Mouse (Mus musculus) gastrocnemius, postnatal 14 days (tissue): ENCODE measurements around the gene Fam83d. TPM values are rescaled to one million over a fixed set of nuclear protein-coding genes. Genes with fewer than 3 reads are reported as not detected.
"Not testable (repeated sequence)": the region's sequence is repeated elsewhere in the genome, so short reads cannot be mapped to it uniquely, and the experiment has no call there.

ENCODE experiments used
- DNase-seq: peaks from one replicate; pipeline ENCODE4 v3.0.0; 2021; ENCODE audit warnings: mixed read lengths
- intact Hi-C: fragments of 180-260 bp; cut with DNase I; formaldehyde crosslinking; loops from one replicate; pipeline ENCODE4 v1.15.1; 2025; ENCODE audit warnings: low total_unique reads
- long read RNA-seq, 2 experiments: library from polyadenylated mRNA; stranded (forward); transcript quantifications; one replicate each; pipeline ENCODE4 v2.0.0; 2021
- total RNA-seq, 2 experiments: library from RNA; stranded (reverse); gene quantifications; 2 replicates each; pipeline ENCODE4 v1.2.3; 2021

The Fam83d gene
- 1 to 10 TPM; 2.5 to 3.7 TPM for total RNA-seq
- long read RNA-seq, experiment 1, transcript Fam83d-201 (4 exons, 2,266 nt) = major isoform, 11 of 12 reads
- long read RNA-seq, experiment 1, partial matches to known transcripts = 0 of 12 reads
- long read RNA-seq, experiment 1, other reads (novel, unspliced or antisense) = 1 of 12 reads
- long read RNA-seq, experiment 2, partial matches to known transcripts = 1 of 4 reads
- long read RNA-seq, experiment 2, other reads (novel, unspliced or antisense) = 0 of 4 reads

DNA sequence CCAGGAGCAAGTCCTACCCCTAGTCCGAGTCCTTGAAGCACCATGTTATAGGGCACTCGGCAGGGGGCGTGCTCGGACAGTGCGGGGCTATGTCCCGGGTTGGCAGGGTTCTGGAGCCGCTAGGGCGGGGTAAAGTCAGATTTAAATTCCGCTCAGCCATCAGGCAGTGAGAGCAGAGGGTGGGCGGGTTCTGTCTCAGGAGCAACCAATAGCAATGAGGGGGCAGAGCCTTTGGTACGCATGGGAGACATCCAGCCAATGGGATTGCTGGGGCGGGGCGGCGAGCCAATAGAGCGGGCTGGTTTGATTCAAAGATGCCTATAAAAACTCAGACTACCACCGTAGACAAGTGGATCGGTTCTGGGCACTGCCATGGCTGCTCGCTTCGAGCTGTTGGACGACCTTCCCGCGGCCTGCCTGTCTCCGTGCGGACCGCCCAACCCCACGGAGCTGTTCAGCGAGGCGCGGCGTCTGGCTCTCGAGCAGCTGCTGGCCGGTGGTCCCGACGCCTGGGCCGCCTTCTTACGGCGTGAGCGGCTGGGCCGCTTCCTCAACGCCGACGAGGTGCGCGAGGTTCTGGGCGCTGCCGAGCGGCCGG, at the start of gene Fam83d:
Gene Fam83d, plus strand, starts transcription at position 352 of the 598 bp plus-strand sequence.
- DNase-seq = peak; percentile 97
- intact Hi-C loops = loop anchor here (5.0 kb wide), 1 partner anchor 94 kb away; no protein-coding TSS in a partner anchor

DNA sequence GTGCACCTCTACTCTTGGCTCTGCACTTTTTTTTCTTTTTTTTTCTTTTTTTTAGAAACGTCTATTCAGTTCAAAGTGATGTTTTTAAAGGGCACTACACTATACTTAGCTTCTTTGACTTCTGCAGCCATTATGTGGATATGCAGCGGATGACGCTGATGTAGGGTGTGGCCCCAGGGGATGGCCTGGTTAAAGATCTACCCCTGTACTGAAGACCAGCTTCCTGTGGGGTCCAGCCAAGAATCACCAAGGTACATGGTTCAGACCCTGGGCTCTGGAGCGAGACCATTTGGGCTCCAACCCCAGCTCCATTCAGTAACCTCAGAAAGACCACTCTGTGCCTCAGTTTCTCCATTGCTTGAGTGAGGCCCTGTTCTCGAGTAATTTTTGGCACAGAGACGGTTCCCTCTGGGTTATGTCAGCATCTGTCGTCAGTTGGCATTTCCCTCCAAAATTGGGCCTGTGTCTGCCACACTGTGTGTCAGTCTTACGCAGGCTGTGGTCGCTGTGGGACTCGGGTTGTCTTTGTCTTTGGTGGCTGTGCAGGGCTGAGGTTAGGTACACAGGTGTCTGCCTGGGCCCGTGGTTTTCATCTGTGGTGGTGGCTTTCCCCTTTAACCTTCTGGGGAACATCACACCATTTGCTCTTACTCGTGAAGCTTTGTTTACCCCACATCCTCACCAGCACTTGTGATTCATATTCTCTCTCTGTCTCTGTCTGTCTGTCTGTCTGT, 48.9 kb upstream of the Fam83d start:
- DNase-seq = no peak
- intact Hi-C loops = no loop called here

DNA sequence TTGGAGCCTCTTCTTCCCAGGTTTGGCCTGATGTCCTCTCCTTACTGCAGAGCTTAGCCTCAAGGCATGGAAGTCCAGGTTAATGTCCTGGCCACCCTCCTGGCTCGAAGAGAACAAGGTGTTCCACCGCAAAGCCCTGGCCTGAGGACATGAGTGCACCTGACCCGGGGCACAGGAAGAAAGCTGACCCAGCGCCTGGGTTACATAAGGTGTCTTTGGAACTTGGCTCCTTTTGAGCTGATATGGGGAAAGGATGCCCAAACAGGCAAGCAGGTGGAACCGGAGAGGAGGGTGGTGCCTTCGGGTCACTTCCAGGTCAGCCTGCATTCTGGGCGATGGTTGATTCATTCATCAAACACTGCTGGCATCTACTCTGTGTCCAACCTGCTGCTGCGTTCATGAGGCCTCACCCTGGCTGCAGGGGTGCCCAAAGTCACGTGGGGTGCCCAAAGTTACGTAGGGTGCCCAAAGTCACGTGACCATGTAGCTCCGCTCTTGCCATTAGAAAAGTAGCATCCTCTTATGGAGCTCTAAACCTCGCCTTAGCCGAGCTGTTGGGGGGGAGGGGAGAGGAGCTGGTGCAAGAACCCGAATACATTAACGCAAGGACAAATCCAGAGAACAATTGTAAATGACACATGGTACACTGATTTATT, 47.0 kb upstream of the Fam83d start:
- intact Hi-C loops = no loop called here
- DNase-seq = no peak

DNA sequence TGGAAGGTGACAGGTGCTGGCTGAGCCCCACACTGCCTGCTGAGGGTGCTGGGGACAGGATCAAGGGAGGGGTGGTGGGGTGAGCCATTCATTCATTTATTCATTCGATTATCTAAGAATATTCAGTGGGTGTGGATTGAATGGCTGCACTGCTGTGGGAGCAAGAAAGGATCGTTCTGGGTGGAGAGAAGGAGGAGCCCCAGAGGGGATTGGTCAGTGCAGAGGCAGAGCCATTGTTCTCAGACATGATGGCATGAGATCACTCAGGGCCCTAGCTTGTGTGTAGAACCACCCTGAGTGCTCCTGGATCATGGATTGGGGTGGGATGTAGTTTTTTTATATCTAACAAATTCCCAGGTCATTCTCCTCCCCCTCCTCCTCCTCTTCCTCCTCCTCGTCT, 46.4 kb upstream of the Fam83d start:
- DNase-seq = no peak
- intact Hi-C loops = no loop called here

DNA sequence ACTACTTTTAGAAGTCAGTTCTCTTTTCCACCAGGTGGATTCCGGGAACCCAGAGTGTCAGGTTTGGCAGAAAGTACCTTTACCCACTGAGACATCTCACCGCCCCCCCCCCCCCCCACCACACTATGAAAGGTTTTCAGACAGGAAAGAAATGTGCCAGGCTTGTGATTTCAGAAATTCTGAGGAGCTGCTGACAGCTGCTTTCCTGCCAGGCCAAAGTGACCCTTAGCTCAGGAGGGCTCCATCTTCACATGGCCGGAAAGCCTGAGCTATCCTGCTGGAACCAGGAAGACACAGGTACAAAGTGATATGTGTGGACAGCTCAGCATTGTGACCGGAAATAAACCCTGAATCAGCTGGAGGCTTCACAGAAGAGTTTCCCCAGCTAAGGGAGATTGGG, 45.8 kb upstream of the Fam83d start:
- DNase-seq = no peak
- intact Hi-C loops = no loop called here

DNA sequence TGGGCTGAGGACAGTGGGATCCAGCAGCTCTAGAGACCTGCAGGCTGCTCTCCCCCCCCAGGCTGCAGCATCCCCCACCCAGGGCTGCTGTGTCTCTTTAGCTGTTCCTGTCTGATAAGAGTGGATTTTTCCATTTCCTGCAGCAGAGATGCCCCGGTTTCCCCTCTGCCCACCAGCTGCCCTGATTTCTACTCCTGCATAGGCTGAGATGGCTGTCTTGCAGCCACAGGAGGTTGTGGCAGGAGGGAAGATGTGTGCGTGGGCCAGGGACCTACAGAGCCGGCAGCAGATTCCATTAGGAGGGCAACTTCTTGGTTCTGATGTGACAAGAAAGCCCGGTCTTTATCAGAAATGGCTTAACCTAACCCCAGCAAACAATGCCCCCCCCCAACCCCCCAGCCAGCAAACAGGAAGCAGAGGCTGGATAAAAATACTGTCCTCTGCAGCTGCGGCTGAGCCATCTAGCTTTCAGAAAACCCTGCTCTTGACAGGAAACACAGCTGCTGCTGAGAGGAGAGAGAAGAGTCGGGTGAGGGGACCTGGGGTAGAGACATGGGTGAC, 44.8 kb upstream of the Fam83d start:
- DNase-seq = no peak
- intact Hi-C loops = no loop called here

GRCm38 (mm10) chr2:158723806-158724205, 44.1 kb upstream of the Fam83d start:
- intact Hi-C loops = no loop called here
- no peak for DNase-seq

DNA sequence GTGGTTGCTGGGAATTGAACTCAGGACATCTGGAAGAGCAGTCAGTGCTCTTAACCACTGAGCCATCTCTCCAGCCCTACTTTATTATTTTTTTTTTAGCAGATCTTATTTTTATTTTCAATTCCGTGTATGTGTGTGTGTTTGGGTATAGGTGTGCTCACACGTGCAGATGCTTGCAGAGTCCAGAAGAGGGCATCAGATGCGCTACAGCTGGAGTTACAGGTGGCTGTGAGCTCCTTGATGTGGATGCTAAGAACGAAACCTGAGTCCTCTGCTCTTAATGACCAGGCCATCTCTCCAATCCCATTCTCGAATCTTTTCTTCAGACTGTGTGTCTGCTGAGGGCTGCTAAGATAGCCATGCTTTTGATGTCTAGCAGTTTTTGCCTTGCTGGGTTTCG, 41.6 kb upstream of the Fam83d start:
- intact Hi-C loops = no loop called here
- no peak for DNase-seq

GRCm38 (mm10) chr2:158728061-158728815, 39.7 kb upstream of the Fam83d start:
- intact Hi-C loops = no loop called here
- no peak for DNase-seq

DNA sequence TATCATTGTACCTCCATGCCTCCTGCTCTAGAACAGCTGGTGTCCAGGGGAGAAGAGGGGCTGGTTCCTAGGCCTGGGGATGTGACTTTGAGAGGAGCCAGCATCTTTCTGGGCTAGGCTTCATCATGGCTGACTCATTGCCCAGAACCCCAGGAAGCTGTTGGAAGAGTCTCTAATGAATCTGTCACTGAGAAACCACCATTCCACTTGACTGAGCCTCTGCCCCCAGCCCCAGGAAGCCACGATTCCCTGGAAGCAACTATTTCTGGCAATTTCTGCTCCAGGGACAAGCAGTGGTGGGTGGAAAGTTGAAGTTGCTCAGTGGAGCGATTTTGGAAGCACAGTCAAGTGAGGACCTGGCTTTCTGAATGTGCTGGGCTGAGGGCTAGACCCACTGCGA, 37.0 kb upstream of the Fam83d start:
- DNase-seq = no peak
- intact Hi-C loops = no loop called here

DNA sequence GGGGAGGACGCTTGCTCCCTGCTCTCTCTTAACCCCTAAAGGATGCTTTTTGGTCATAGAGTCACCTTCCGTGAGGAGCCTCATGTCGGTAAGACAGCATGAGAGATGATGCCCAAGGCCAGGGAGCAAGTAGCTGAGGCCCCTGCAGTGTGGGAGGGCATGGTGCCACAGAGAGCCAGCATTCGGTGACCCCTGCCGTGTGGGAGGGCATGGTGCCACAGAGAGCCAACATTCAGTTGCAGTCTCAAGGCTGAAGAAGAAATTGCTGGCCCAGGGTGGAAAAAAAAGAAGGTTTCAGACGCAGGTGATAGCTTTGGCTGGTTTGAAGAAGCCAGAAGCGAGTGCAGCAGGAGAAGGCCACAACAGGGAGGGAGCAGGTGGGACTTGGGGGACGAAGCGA, 35.4 kb upstream of the Fam83d start:
- intact Hi-C loops = no loop called here
- no peak for DNase-seq

DNA sequence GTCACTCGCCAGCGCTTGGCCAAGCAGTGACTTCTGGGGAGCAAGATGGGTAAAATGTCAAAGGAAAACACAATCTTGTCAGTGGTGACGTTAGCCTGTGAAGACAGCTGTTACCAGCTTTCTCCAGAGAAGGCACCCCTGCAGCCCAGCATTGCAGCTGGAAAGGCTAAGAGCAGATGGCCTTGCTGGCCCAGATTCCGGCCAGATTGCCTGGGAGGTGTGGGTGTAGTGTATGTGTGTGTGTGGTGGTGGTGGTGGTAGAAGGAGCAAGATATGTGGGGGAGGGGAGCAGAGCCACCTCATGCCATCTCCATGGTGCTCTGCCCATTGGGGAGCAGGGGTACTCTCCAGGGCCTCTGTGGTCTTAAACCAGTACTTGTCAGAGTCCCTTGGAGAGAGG, 34.8 kb upstream of the Fam83d start:
- intact Hi-C loops = no loop called here
- no peak for DNase-seq

- intact Hi-C loops = no loop called here
- DNase-seq = no peak
These were observed 34.0 kb upstream of the Fam83d start for GRCm38 (mm10) chr2:158733914-158734313.

- intact Hi-C loops = no loop called here
- peak; percentile 32 for DNase-seq
These were observed 33.3 kb upstream of the Fam83d start for GRCm38 (mm10) chr2:158734500-158735152.

- no peak for DNase-seq
- intact Hi-C loops = no loop called here
These were observed 32.6 kb upstream of the Fam83d start for GRCm38 (mm10) chr2:158735340-158735739.

GRCm38 (mm10) chr2:158736247-158736646, 31.6 kb upstream of the Fam83d start:
- intact Hi-C loops = not testable (repeated sequence)

DNA sequence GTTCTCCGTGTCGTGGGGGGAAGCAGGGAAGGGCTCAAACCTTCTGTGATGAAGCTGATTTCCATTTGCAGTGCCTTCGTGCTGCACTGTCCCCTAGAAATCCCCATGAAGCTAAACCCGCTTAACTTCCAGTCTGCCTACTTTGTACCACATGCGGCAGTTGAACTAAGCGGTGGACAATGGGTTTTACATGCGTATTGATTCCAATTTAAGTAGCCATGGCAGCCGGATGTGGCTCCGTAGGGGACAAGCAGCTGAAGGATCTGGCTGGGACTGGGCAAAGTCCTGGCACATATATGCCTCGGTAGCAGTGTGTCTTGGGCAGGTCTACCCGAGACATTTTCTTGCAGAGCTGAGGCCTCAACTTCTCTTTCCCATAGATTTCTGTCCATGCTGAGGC, 29.3 kb upstream of the Fam83d start:
- intact Hi-C loops = no loop called here

More at GRCm38 (mm10) chr2:158736247-158736646, 31.6 kb upstream of the Fam83d start:
- DNase-seq = not testable (repeated sequence)

GRCm38 (mm10) chr2:158739113-158739512, 28.8 kb upstream of the Fam83d start:
- intact Hi-C loops = no loop called here
- no peak for DNase-seq

More for the DNA sequence above, 29.3 kb upstream of the Fam83d start:
- DNase-seq = no peak

DNA sequence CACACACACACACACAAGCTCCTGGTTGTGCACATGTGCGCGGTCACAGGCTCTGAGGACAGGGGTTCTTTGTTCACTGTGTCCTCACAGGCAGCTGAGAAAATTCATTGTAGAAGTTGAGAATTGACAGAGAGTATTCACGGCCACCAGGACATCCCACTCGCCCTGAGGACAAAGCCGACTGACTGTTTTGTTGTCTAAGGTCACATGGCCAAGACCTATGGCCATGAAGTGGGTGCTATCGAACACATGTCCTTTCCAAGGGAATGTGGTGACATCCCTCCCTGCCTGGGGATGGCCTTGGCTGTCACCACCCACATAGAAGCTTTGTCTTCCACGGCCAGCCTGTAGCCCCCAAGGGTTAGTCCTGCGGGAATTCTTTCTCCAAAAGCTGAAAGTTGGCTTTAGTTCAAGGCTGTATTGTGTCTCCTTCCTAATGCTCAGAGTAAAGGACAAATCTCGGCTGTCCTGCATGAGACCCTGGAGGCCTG, 26.8 kb upstream of the Fam83d start:
- DNase-seq = no peak
- intact Hi-C loops = no loop called here
